Mouse (Mus musculus) urinary bladder, adult 18-20 months (tissue): ENCODE results near the gene Tnfsfm13.
"Not testable (repeated sequence)": the region's sequence is repeated elsewhere in the genome, so short reads cannot be mapped to it uniquely, and the experiment has no call there.

Experiments used
- DNase-seq, 2 experiments: peaks; one replicate each; pipeline ENCODE4 v3.0.0; 2022; ENCODE audit warnings: low spot score in 2 of 2, mixed read lengths in 2 of 2

The Tnfsfm13 gene

GRCm38 (mm10) chr11:69704613-69705010, 8.7 kb upstream of the Tnfsfm13 start:
- DNase-seq = no peak

DNA sequence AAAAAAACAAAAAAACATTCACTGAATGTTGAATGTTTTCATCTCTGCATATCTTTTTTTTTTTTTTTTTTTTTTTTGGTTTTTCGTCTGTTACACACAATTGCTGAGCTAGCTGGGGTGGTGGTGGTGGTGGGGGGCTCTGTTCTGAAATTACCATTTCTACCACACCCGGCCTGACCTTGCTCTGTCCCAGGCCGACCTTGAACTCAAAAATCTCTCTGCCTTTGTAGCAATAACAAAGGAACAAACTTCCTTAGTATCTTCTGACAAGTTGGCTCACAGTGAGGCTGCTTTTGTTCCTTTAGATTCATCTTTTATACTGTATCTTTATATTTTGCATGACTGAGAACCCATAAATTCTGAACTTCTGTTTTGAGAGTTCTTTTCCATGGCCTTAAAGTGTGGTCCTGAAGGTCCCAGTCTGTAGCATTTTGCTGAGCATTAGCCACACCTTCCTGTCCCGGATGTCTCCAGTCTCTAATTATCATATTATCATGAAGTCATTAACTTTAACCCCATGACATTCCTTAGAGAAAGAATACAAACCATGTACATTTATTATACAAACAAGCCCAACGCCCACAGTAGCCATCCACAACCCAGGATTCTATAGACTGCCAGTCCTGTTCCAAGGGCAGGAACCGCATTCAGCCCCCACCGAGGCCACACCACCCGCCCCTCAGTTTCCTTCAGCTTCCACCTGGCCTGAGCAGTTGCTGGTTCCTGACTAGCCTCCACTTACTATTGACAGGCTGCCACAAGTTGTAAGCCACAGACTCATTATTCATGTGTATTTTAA, 8.1 kb upstream of the Tnfsfm13 start:
- DNase-seq = no peak

- DNase-seq = not testable (repeated sequence)
Measured at GRCm38 (mm10) chr11:69703381-69703780, 7.5 kb upstream of the Tnfsfm13 start.

DNA sequence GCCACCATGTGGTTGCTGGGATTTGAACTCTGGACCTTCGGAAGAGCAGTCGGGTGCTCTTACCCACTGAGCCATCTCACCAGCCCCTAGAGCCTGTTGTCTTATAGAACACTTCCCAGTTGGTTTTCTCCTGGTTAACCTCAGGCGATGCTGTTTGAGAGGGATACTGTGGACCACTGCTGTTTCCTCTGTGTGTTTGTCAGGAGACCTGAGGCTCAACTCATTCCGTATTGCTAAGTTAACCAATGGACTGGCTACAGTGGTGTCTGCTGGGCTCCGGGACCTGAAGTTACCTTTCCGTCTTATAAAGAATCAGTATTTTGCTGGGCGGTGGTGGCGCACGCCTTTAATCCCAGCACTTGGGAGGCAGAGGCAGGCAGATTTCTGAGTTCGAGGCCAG, 7.0 kb upstream of the Tnfsfm13 start:
- not testable (repeated sequence) for DNase-seq

- DNase-seq = no peak
Measured at GRCm38 (mm10) chr11:69699595-69699994, 3.7 kb upstream of the Tnfsfm13 start.

DNA sequence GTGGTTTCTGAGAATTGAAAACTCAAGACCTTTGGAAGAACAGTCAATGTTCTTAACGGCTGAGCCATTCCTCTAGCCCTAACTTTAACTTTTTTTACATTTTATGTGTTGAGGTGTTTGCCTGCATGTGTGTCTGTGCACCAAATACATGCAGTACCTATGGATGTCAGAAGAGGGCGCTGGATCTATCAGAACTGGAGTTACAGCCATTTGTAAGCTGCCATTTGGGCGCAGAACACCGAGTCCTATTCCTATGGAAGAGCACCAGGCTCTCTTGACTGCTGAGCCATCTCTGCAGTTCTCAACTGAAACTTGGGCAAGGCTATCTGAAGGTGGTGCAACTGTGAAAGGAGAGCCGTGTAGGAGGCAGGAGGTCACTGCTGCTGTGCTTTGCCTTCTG, 2.7 kb upstream of the Tnfsfm13 start:
- no peak for DNase-seq

DNA sequence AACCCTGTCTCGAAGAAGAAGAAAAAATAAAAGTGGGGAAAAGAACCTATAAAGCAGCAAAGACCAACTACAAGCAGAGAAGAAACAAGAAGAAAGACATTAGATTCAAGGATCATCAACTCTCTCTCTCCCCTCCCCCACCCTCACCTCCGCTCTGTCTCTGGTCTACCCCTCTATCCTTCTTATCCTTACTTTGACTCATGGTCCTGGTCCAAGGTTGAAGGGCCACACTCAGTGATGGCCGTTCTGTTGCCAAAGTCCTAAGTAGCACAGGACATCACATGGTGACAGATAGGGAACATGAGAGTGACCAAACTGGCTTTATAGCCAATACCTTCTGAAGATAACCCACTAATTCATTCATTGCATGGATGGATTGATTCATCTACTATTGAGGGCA, 1.5 kb upstream of the Tnfsfm13 start:
- DNase-seq = no peak

DNA sequence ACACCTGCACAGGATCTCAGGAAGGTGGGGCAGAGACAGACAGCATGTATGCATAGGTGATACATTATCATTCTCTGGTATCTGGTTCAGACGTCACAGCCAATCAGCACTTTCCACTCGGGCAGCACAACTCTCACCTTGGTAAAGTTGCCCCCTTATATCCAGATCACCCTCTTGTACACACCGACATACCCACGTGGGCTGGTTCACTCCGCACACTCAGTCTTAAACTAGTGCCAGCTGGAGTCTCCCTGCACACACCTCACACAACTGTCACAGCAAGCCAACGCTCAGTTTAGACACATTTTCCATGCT, 895 bp downstream of the Tnfsfm13 start:
- DNase-seq = no peak

GRCm38 (mm10) chr11:69693421-69693965, 2.4 kb downstream of the Tnfsfm13 start:
- no peak for DNase-seq

GRCm38 (mm10) chr11:69692863-69693262, 3.0 kb downstream of the Tnfsfm13 start:
- DNase-seq = no peak

- no peak for DNase-seq
Measured at GRCm38 (mm10) chr11:69692196-69692811, 3.6 kb downstream of the Tnfsfm13 start.

- no peak for DNase-seq
Measured at GRCm38 (mm10) chr11:69689891-69690290, 6.0 kb downstream of the Tnfsfm13 start.

DNA sequence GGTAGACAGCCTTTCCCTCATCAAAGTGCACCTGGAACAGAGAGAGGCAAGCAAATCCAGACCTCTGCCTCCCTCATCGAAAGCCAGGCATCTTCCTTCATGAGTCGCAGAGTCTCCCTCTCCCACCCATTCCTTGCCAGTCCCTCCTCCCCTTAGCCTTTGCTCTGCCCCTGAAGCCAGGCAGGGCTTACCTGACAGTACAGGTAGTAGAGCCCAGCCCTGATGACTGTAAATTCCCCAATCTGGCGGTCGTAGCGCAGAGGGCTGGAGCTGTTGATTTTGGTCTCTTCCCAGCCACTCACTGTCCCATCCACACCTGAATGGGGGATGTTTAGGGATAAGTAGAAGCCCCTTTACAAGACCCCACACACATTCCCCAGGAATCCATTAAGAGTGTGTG, 8.8 kb downstream of the Tnfsfm13 start:
- DNase-seq = no peak

- DNase-seq = peak in 1 of 2 experiments; percentile 76
Measured at GRCm38 (mm10) chr11:69686377-69686776, 9.5 kb downstream of the Tnfsfm13 start.

- DNase-seq = peak in 1 of 2 experiments; percentile 75
Measured at GRCm38 (mm10) chr11:69685526-69686148, 10.3 kb downstream of the Tnfsfm13 start, which contains the start of gene Tnfsf13. TSS of gene Tnfsf13 (minus strand) at chr11:69685784.

GRCm38 (mm10) chr11:69684936-69685335, 11.0 kb downstream of the Tnfsfm13 start:
- no peak for DNase-seq

DNA sequence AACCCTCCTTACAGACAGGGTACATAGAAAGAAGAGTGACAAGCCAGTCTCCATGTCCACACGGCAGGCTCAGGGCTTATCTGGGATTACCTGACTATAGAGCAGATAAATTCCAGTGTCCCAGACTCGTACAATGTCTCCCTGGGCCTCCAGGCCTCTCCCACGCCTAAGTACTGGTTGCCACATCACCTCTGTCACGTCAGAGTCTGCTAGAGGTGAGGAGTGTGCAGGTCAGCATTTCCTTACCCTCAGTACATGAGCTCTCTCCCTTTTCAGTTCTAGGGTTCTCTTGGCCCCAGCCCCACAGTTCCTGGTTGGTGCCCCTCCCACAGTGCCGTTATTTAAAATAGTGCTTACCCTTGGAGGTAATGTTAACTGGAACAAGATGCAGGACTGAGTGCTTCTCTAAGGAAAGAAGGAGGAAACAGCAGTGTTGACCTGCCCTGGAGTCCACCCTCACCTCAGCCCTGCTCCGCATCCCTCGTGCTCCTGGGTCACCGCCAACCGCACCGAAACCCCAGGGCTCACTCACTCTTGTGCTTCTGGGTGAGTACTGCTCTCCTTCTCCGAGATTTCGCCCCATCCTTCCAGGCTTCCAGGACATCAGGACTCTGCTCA, 11.7 kb downstream of the Tnfsfm13 start:
- no peak for DNase-seq

GRCm38 (mm10) chr11:69683576-69683975, 12.3 kb downstream of the Tnfsfm13 start:
- no peak for DNase-seq

GRCm38 (mm10) chr11:69682840-69683533, 12.9 kb downstream of the Tnfsfm13 start:
- peak; percentile 77 to 79 for DNase-seq

GRCm38 (mm10) chr11:69682209-69682839, 13.6 kb downstream of the Tnfsfm13 start:
- DNase-seq = no peak
